In the genomic region with DNA sequence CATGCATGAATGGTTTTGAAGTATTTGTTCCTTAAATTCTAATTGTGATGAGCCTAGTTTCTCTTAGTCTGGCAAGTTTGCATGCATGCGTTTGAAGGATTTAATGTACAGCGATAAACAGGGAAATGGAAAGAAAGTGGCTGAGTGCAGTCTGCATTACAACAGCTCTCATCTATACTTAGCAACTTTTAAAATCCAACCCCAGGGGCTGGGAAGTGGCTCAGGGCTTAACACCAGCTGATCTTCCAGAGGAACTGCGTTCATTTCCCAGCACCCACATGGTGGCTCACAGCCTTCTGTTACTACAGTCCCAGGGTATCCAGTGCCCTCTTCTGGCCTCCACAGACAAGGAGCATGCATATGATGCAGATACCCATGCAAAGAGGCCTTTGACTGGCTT, we compare ENCODE assay signal across 35 mouse cellular contexts.
"Had no signal": no experiment of that assay in that cellular context is flagged by ENCODE, and none has a peak within 500 bp of the region (broad histone marks: within the 10 kb centered on the region; RNA-seq: fewer than 3 reads in every experiment).

No protein-coding gene starts in this region.

- ATAC-seq: hindbrain, embryonic 16.5 days; hindbrain, postnatal 0 days; inflammation-experienced regulatory T-cells, adult 6 months; intestine, embryonic 15.5 days; intestine, embryonic 16.5 days; intestine, postnatal 0 days had no signal

- H3K9ac ChIP-seq: heart, embryonic 12.5 days; heart, embryonic 13.5 days; heart, embryonic 15.5 days; hindbrain, embryonic 12.5 days; hindbrain, embryonic 13.5 days; hindbrain, embryonic 14.5 days; hindbrain, embryonic 15.5 days; intestine, embryonic 15.5 days; kidney, embryonic 15.5 days had no signal

- H3K4me3 ChIP-seq: heart, embryonic 10.5 days; heart, embryonic 12.5 days; heart, embryonic 13.5 days; heart, embryonic 15.5 days; hindbrain, embryonic 10.5 days; hindbrain, embryonic 12.5 days; hindbrain, embryonic 13.5 days; hindbrain, embryonic 15.5 days; intestine, embryonic 15.5 days; kidney, embryonic 15.5 days; layer of hippocampus, adult 2 months had no signal

- H3K9me3 ChIP-seq: heart, embryonic 10.5 days; heart, embryonic 15.5 days; hindbrain, embryonic 10.5 days; hindbrain, embryonic 12.5 days; hindbrain, embryonic 13.5 days; hindbrain, embryonic 15.5 days; intestine, embryonic 15.5 days; kidney, embryonic 15.5 days had no signal

- H3K4me1 ChIP-seq: heart, embryonic 12.5 days; heart, embryonic 13.5 days; heart, embryonic 15.5 days; hindbrain, embryonic 15.5 days; intestine, embryonic 15.5 days had no signal

- H3K4me2 ChIP-seq: heart, embryonic 11.5 days; heart, embryonic 12.5 days; heart, embryonic 13.5 days; heart, embryonic 15.5 days; hindbrain, embryonic 12.5 days; hindbrain, embryonic 13.5 days; hindbrain, embryonic 14.5 days; hindbrain, embryonic 15.5 days; intestine, embryonic 15.5 days; kidney, embryonic 15.5 days had no signal

- DNase-seq: heart, postnatal 10 days; heart, postnatal 14 days; heart, postnatal 36 days; heart, postnatal 4 days; kidney, adult 11 months; kidney, adult 18-20 months; kidney, adult 2 months; kidney, adult 8-10 months; kidney, adult 9 months; kidney, postnatal 10 days; kidney, postnatal 14 days; kidney, postnatal 25 days; kidney, postnatal 36 days; kidney, postnatal 4 days; layer of hippocampus, adult 9-11 months; layer of hippocampus, postnatal 36 days had no signal

- H3K36me3 ChIP-seq: heart, embryonic 10.5 days; heart, embryonic 12.5 days; heart, embryonic 13.5 days; heart, embryonic 15.5 days; hindbrain, embryonic 10.5 days; hindbrain, embryonic 12.5 days; hindbrain, embryonic 13.5 days; hindbrain, embryonic 15.5 days; intestine, embryonic 15.5 days; kidney, embryonic 15.5 days had no signal

- H3K27ac ChIP-seq: heart, embryonic 10.5 days; heart, embryonic 13.5 days; heart, embryonic 15.5 days; hindbrain, embryonic 10.5 days; hindbrain, embryonic 12.5 days; hindbrain, embryonic 13.5 days; hindbrain, embryonic 14.5 days; hindbrain, embryonic 15.5 days; hindbrain, postnatal 0 days; intestine, embryonic 15.5 days; kidney, embryonic 15.5 days; kidney, postnatal 0 days; layer of hippocampus, adult 2 months had no signal

- H3K27me3 ChIP-seq: heart, embryonic 12.5 days; heart, embryonic 13.5 days; heart, embryonic 15.5 days; hindbrain, embryonic 12.5 days; hindbrain, embryonic 13.5 days; hindbrain, embryonic 15.5 days; intestine, embryonic 15.5 days; kidney, embryonic 15.5 days had no signal
